Mouse (Mus musculus) MN1 (cell line): ENCODE measurements around the gene Bcl10.
"Not testable (repeated sequence)": the region's sequence is repeated elsewhere in the genome, so short reads cannot be mapped to it uniquely, and the experiment has no call there.

Experiments used
- DNase-seq: peaks from one replicate; pipeline ENCODE4 v3.0.0-alpha.2; 2016; ENCODE audit warnings: low spot score

The Bcl10 gene

GRCm38 (mm10) chr3:145913942-145914341, 8.7 kb upstream of the Bcl10 start:
- not testable (repeated sequence) for DNase-seq

DNA sequence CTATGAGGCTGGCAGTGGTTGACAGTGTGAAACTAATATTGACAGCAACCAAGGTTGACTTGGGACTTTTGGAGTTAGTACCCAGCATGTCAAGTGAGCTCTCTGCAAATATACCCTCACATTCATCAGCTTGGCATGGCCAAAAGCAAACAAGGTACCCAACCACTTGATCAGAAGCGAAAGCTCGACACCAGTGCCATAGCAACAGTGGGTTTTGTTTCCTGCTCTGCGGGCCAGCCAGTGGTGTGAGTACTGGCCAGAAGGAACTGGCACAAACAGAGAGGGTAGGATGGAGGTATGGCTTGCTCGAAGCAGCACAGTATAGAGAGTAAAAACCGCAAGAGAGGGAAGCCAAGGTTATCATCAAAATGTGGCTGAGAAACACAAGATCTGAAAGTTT, 6.2 kb upstream of the Bcl10 start:
- DNase-seq, result no peak

- DNase-seq, result no peak
These were observed 5.8 kb upstream of the Bcl10 start for GRCm38 (mm10) chr3:145916826-145917225.

- DNase-seq, result peak; percentile 23
These were observed 367 bp downstream of the Bcl10 start for GRCm38 (mm10) chr3:145922971-145923370.

- DNase-seq, result peak; percentile 99
These were observed 1.4 kb downstream of the Bcl10 start for GRCm38 (mm10) chr3:145923874-145924577.

GRCm38 (mm10) chr3:145924649-145925337, 2.2 kb downstream of the Bcl10 start:
- DNase-seq, result peak; percentile 54

DNA sequence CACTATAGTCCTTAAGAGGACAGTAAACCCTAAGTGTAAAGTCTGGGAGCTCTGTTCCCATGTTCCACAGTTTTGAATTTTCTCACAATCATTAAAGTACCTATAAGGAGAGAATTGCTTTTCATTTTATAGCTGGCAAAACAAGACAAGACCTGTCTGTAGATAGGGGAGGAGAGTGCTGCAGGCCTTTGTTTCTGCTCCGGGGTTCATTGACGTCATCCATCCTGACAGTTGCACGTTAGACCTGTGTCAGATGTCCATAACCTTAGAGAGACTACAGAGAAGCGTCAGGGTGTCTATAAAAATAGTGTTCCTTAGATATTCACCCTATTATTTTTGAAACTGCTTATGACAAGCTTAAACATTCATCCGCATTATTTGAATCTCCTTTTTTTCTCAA, 2.9 kb downstream of the Bcl10 start:
- DNase-seq, result no peak

GRCm38 (mm10) chr3:145929525-145930400, 7.2 kb downstream of the Bcl10 start:
- DNase-seq, result no peak

- no peak for DNase-seq
These were observed 11.2 kb downstream of the Bcl10 start for GRCm38 (mm10) chr3:145933845-145934244.

GRCm38 (mm10) chr3:145937505-145938404, 15.2 kb downstream of the Bcl10 start, which contains the start of gene 2410004B18Rik:
Gene 2410004B18Rik (plus strand): TSS chr3:145938014.
- DNase-seq, result peak; percentile 93

GRCm38 (mm10) chr3:145938405-145939349, 16.1 kb downstream of the Bcl10 start:
- DNase-seq, result peak; percentile 50

GRCm38 (mm10) chr3:145939402-145939801, 16.8 kb downstream of the Bcl10 start:
- no peak for DNase-seq

- DNase-seq, result no peak
These were observed 17.4 kb downstream of the Bcl10 start for GRCm38 (mm10) chr3:145939971-145940370.

DNA sequence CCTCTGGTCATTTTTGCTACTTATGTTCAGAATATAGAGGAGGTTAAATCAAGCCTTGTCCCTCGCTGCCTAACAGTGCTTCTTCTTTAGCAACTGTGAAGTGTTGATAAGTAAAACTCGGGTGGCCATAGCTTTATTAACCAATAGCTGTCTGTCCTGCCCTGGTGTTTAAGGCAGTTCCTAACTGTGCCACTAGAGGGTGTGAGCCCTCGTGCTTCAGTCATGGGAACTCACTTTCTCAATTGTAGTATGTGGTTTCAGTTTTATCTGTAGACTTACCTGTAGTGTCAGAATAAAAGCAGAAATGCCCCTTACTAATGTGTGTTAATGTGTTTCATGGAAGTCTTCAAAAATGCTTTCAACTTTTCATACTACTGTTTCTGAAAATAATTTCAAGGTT, 19.4 kb downstream of the Bcl10 start:
- peak; percentile 74 for DNase-seq

DNA sequence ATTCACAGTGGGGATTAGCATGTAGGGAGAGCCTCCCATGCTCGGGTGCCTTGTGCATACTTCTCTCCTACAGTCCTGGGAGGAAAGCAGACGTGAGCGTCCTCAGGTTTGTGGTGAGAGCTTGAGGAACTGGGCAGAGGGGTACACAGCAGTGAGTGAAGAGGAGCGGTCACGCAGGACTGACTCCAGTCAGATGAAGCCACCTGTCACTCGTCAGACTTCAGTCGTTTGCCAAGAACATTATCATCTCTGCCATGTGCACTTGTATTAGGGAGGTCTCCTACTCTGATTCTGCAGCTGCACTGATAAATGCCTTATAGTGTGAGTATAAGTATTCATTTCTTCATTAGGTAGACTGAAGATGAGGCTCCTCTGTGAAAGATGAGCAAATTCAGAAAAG, 21.7 kb downstream of the Bcl10 start:
- no peak for DNase-seq

GRCm38 (mm10) chr3:145945904-145946303, 23.3 kb downstream of the Bcl10 start:
- DNase-seq, result no peak

DNA sequence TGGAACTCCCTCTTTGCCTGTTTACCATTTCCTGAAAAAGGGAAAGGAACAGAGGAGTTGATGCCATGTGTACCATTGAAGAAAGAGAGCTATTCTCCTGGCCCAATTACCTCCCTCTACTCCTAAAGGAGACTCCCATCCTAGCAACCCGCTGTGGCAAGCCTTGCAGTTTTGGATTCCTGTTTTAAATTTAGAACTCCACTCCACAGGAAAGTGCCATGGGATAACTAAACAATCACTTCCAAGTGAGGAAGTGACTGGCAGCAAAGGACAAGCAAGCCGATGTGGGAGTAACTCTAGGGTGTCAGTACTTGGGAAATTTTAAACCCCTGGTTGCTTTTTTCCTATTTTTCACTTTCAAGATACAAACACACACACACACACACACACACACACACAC, 24.1 kb downstream of the Bcl10 start:
- no peak for DNase-seq

- DNase-seq, result no peak
These were observed 25.1 kb downstream of the Bcl10 start for GRCm38 (mm10) chr3:145947539-145948204.

GRCm38 (mm10) chr3:145950034-145950814, 27.6 kb downstream of the Bcl10 start:
- peak; percentile 83 for DNase-seq
